Mouse (Mus musculus): ENCODE results near the gene Ficd. TPM values are rescaled to one million over a fixed set of nuclear protein-coding genes. Genes with fewer than 3 reads are reported as not detected.

The Ficd gene
- polyA plus RNA-seq, 1 experiment from 2014 or later: 6.9 TPM

DNA sequence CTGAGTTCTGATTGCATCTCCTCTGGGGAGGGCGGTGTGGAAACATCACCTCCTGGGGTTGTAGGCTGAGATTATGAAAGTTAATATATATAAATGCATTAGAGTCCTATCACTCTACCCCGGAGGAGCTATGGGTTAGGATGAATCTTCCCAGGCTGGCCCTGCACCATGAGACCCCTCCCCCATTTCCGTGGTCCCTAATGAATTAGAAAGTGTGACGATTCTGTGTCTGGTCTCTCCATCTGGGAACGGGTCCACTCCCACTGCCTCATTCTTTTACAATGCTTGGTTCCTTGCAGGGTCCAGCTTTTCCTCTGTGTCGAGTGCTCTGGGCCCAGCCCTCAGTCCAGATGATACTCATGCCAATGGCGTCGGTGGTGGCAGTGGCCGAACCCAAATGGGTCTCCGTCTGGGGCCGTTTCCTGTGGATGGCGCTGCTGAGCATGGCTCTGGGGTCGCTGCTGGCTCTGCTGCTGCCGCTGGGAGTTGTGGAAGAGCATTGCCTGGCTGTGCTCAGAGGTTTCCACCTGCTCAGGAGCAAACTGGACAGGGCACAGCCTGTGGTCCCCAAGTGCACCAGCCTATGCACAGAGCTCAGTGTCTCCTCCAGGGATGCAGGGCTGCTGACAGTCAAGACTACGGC, 1.0 kb downstream of the Ficd start:
- Histone ChIP-seq H3K4me2 (ENCODE audit: low read depth, low read length) (peak overlapping the region; percentile 89), H3K27ac (ENCODE audit: low read length) (peak overlapping the region; percentile 92; the same call in 1 of the 2 replicates), H3K4me3 (ENCODE audit: low read length) (peak overlapping the region; percentile 76), H3K9me3 (ENCODE audit: control insufficient read depth, low read length) (no peaks in the 10 kb centered on the region), H3K27me3 (ENCODE audit: control insufficient read depth, insufficient read depth, low read depth, low read length) (no peaks in the 10 kb centered on the region), H3K9ac (ENCODE audit: low read length) (peak overlapping the region; percentile 80), H3K4me1 (replicated peaks; ENCODE audit: control insufficient read depth, insufficient read depth, low read length) (peaks cover 12% of the 10 kb centered on the region), H3K36me3 (ENCODE audit: control insufficient read depth, insufficient read depth, low read length) (peaks cover 24% of the 10 kb centered on the region)
- WGBS: 34% methylated on average over 15 of the region's 15 CpGs
- no peak for ATAC-seq (ENCODE audit: low read depth)

DNA sequence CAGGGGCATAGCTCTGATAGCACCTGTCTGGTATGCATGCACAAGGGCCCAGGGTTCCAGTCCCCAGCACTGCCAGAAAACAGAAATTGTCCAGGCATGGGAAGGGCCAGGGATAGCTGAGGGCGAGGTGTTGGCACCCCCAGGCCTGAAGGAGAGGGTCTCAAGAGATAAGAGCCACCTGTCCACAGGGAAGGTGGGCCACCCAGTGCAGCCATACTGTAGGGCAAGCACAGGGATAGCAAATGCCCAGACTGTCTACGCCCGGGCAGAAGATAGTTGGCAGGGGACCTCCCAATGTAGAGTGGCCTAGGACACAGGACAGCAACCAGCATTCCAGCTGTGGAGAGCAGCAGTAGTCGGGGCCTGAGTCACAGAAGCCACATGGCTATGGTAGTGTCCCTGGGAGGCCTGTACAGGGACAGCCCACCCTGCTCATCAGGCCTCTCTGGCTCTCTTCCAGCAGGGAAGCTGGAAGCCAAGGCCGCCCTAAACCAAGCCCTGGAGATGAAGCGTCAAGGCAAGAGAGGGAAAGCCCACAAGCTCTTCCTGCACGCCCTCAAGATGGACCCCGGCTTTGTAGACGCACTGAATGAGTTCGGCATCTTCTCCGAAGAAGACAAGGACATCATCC, 2.1 kb downstream of the Ficd start:
- WGBS: 76% methylated on average over 11 of the region's 11 CpGs
- H3K4me1 ChIP-seq (replicated peaks; ENCODE audit: control insufficient read depth, insufficient read depth, low read length): peaks cover 12% of the 10 kb centered on the region
- no peaks in the 10 kb centered on the region for H3K27me3 ChIP-seq (ENCODE audit: control insufficient read depth, insufficient read depth, low read depth, low read length)
- no peaks in the 10 kb centered on the region for H3K9me3 ChIP-seq (ENCODE audit: control insufficient read depth, low read length)
- no peak overlapping the region for H3K4me2 ChIP-seq (ENCODE audit: low read depth, low read length)
- no peak overlapping the region for H3K27ac ChIP-seq (ENCODE audit: low read length)
- H3K9ac ChIP-seq (ENCODE audit: low read length): no peak overlapping the region
- H3K36me3 ChIP-seq (ENCODE audit: control insufficient read depth, insufficient read depth, low read length): peaks cover 31% of the 10 kb centered on the region
- H3K4me3 ChIP-seq (ENCODE audit: low read length): no peak overlapping the region
- no peak for ATAC-seq (ENCODE audit: low read depth)

DNA sequence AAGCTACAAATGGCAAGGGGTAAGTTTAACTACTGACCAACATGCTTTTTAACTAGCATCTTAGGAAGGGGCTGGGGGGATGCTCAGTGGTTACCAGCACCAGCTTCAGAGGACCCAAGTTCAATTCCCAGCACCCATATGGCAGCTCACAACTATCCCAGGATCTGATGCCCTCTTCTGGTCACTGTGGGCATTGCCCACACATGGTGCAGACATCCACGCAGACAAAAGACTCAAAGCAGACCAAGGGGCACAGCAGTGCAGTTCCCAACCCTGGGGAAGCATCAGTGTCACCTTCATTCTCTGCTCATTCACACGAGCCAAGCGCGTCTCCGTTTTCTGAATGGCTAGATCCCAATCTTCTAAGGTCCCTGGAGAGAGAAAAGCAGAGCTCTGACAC, 12.0 kb downstream of the Ficd start:
- Histone ChIP-seq H3K4me3 (ENCODE audit: low read length) (no peak overlapping the region), H3K4me2 (ENCODE audit: low read depth, low read length) (no peak overlapping the region), H3K4me1 (replicated peaks; ENCODE audit: control insufficient read depth, insufficient read depth, low read length) (no peaks in the 10 kb centered on the region), H3K27ac (ENCODE audit: low read length) (no peak overlapping the region), H3K9ac (ENCODE audit: low read length) (no peak overlapping the region), H3K9me3 (ENCODE audit: control insufficient read depth, low read length) (no peaks in the 10 kb centered on the region), H3K36me3 (ENCODE audit: control insufficient read depth, insufficient read depth, low read length) (peaks cover 87% of the 10 kb centered on the region), H3K27me3 (ENCODE audit: control insufficient read depth, insufficient read depth, low read depth, low read length) (no peaks in the 10 kb centered on the region)
- 93% methylated on average over 5 of the region's 5 CpGs for WGBS
- ATAC-seq (ENCODE audit: low read depth): no peak

DNA sequence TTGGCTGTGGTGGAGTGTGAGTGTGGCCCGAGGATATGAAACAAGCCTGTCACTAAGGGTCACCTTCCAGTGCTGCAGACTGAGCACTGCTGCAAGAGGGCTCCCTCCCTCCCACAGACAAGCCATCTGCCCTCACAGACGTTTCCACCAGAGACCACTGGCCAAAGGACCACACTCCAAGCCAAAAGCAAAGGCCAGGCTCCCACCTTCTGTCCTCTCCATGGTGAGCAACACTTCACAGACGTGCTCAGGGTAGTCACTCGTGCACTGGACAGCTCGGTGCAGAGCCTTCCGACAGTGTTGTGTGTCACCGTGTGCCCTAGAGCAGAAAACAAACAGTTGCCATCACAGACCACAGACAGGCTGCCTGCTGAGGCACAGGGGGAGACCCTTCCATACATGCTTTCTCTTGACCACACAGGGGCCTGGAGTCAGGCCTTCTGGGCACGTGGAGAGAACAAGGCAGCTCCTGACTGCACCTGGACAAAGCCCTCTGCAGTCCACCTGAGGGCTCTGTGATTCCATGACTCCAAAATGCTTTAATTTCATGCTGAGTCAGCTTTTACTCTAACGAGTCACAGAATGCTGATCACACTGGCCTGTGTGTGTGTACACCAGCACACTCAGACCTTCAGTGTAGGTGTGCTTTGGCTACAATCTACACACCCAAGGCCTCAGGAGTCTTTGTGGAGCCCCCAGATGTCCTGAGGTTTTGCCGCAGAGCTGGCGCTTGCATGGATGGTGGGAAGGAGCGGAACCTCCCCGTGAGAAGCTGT, 13.1 kb downstream of the Ficd start:
- Histone ChIP-seq H3K27ac (ENCODE audit: low read length) (no peak overlapping the region), H3K9me3 (ENCODE audit: control insufficient read depth, low read length) (no peaks in the 10 kb centered on the region), H3K27me3 (ENCODE audit: control insufficient read depth, insufficient read depth, low read depth, low read length) (no peaks in the 10 kb centered on the region), H3K9ac (ENCODE audit: low read length) (no peak overlapping the region), H3K4me1 (replicated peaks; ENCODE audit: control insufficient read depth, insufficient read depth, low read length) (no peaks in the 10 kb centered on the region), H3K36me3 (ENCODE audit: control insufficient read depth, insufficient read depth, low read length) (peaks cover 87% of the 10 kb centered on the region), H3K4me3 (ENCODE audit: low read length) (no peak overlapping the region), H3K4me2 (ENCODE audit: low read depth, low read length) (no peak overlapping the region)
- 91% methylated on average over 13 of the region's 13 CpGs for WGBS
- no peak for ATAC-seq (ENCODE audit: low read depth)

DNA sequence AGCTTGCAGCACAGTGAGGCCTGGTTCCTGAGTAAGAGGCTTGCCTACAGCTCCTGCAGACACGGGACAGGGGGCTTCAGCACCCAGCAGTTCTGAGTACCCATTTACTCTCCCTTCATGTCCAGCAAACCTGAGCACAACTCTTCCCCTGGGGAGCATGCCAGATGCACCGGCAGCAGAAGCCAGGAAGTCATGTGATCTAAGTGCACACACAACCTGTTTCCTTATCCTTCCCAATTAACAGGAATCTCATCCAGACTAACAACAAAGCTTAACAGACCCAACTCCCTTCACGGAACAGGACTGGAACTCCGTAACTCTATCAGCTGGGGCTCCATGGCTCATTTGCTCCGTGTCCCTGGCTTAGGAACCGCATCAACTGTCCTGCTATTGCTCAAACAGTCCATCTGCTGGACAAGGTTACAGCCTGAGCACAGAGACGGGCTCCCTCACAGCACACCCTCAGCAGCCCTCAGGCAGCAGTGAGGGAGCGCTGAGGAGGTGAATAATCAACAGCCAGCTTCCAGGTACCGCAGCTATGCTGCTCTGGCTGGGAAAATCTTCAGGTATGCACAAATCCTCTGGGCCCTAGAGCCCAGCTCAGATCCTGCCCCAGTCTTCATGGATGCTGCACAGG, 16.0 kb downstream of the Ficd start:
- Histone ChIP-seq H3K27ac (ENCODE audit: low read length) (no peak overlapping the region), H3K27me3 (ENCODE audit: control insufficient read depth, insufficient read depth, low read depth, low read length) (no peaks in the 10 kb centered on the region), H3K4me2 (ENCODE audit: low read depth, low read length) (no peak overlapping the region), H3K4me1 (replicated peaks; ENCODE audit: control insufficient read depth, insufficient read depth, low read length) (peaks cover 8% of the 10 kb centered on the region; the same call in 1 of the 2 replicates), H3K4me3 (ENCODE audit: low read length) (no peak overlapping the region), H3K36me3 (ENCODE audit: control insufficient read depth, insufficient read depth, low read length) (peaks cover 76% of the 10 kb centered on the region), H3K9ac (ENCODE audit: low read length) (no peak overlapping the region), H3K9me3 (ENCODE audit: control insufficient read depth, low read length) (no peaks in the 10 kb centered on the region)
- ATAC-seq (ENCODE audit: low read depth): no peak
- WGBS: 87% methylated on average over 9 of the region's 9 CpGs

DNA sequence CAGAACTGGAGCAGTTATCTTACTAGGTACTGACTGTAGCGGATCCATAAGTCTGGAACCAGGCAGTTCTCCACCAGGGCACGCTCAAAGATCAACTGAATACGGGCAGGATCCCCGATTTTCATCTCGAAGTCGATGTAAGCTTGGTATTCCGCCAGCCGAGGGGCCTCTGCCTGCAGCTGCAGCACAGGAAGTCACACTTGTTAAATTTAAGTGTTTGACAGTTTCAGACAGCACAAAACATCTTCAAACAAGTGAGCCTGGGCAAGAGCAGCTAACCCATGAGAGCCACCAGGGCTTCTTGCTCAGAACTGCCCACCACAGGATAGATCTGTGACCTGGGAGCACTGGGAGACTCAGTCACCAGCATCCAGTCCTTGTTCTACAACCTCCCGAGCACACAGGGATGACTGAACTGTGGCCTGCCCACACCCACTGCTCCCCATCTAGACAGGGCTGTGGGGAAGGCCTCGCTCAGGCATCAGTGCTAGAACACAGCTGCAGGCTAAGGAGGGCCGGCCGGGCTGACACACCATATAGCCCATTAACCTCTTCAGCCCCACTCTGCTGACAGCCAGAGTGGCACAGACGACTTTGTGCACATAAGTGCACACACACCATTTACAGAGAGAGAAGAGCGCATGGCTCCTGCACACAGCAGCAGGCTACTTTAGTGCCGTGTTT, 19.9 kb downstream of the Ficd start:
- ATAC-seq (ENCODE audit: low read depth): peak; percentile 86
- Histone ChIP-seq H3K4me3 (ENCODE audit: low read length) (no peak overlapping the region), H3K36me3 (ENCODE audit: control insufficient read depth, insufficient read depth, low read length) (peaks cover 69% of the 10 kb centered on the region), H3K9ac (ENCODE audit: low read length) (no peak overlapping the region), H3K4me2 (ENCODE audit: low read depth, low read length) (no peak overlapping the region; the same call in 1 of the 2 replicates), H3K27ac (ENCODE audit: low read length) (peak overlapping the region; percentile 66), H3K4me1 (replicated peaks; ENCODE audit: control insufficient read depth, insufficient read depth, low read length) (peaks cover 8% of the 10 kb centered on the region; the same call in 1 of the 2 replicates), H3K9me3 (ENCODE audit: control insufficient read depth, low read length) (no peaks in the 10 kb centered on the region), H3K27me3 (ENCODE audit: control insufficient read depth, insufficient read depth, low read depth, low read length) (no peaks in the 10 kb centered on the region)
- 47% methylated on average over 15 of the region's 15 CpGs for WGBS

DNA sequence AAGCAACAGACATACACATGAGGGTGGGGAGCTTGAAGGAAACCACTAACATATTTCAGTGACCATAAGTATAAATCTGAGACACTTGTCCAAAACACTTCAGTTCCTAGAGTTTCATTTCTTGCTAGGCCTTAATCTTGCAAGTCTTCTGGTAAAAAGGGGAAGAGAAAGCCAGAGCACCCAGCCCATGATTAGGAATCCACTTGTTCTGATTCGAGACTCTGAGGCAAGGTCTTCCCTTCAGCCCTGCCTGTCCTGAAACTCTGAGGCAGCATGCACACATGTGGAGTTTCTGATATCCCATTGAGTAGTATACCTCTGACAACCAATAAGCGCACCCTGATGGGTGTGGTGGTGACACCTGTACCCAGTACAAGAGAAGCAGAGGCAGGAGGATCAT, 26.0 kb downstream of the Ficd start:
- H3K36me3 ChIP-seq (ENCODE audit: control insufficient read depth, insufficient read depth, low read length): peaks cover 53% of the 10 kb centered on the region
- H3K4me1 ChIP-seq (replicated peaks; ENCODE audit: control insufficient read depth, insufficient read depth, low read length): no peaks in the 10 kb centered on the region; the same call in 1 of the 2 replicates
- H3K27me3 ChIP-seq (ENCODE audit: control insufficient read depth, insufficient read depth, low read depth, low read length): no peaks in the 10 kb centered on the region
- no peak overlapping the region for H3K9ac ChIP-seq (ENCODE audit: low read length)
- no peak overlapping the region for H3K4me3 ChIP-seq (ENCODE audit: low read length)
- WGBS: 94% methylated on average over 2 of the region's 2 CpGs
- no peaks in the 10 kb centered on the region for H3K9me3 ChIP-seq (ENCODE audit: control insufficient read depth, low read length)
- no peak overlapping the region for H3K4me2 ChIP-seq (ENCODE audit: low read depth, low read length)
- no peak for ATAC-seq (ENCODE audit: low read depth)
- H3K27ac ChIP-seq (ENCODE audit: low read length): no peak overlapping the region

DNA sequence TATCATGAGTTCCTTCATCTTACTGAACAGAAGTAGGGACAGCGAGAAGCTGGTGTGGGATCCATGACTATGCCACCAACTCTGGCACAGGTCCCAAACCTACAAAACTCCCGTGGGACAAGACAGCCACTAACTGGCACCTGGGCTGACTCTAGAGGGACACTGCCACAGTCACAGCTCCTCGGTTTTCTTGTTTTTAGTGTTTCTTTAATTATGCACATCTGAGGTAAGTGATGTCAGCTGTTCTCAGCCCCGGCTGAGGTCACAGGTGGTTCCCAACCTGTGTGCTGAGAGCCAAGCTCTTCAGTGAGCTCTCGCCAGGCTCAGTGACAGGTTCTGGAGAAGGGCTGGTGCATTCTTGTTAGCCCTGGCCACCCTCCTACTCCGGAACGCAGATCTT, 28.8 kb downstream of the Ficd start:
- no peak for ATAC-seq (ENCODE audit: low read depth)
- Histone ChIP-seq H3K9ac (ENCODE audit: low read length) (no peak overlapping the region), H3K9me3 (ENCODE audit: control insufficient read depth, low read length) (no peaks in the 10 kb centered on the region), H3K4me2 (ENCODE audit: low read depth, low read length) (no peak overlapping the region), H3K4me1 (replicated peaks; ENCODE audit: control insufficient read depth, insufficient read depth, low read length) (peaks cover 1% of the 10 kb centered on the region; the same call in 1 of the 2 replicates), H3K27me3 (ENCODE audit: control insufficient read depth, insufficient read depth, low read depth, low read length) (no peaks in the 10 kb centered on the region), H3K27ac (ENCODE audit: low read length) (no peak overlapping the region), H3K4me3 (ENCODE audit: low read length) (no peak overlapping the region), H3K36me3 (ENCODE audit: control insufficient read depth, insufficient read depth, low read length) (peaks cover 47% of the 10 kb centered on the region)
- 89% methylated on average over 7 of the region's 7 CpGs for WGBS

All from lung, embryonic 16.5 days (tissue).